Mouse (Mus musculus): ENCODE results near the gene Acly. TPM values are rescaled to one million over a fixed set of nuclear protein-coding genes. Genes with fewer than 3 reads are reported as not detected.

The Acly gene
- polyA plus RNA-seq (2012; rRNA removed), result 24.7 and 30.4 TPM in 2 replicates

DNA sequence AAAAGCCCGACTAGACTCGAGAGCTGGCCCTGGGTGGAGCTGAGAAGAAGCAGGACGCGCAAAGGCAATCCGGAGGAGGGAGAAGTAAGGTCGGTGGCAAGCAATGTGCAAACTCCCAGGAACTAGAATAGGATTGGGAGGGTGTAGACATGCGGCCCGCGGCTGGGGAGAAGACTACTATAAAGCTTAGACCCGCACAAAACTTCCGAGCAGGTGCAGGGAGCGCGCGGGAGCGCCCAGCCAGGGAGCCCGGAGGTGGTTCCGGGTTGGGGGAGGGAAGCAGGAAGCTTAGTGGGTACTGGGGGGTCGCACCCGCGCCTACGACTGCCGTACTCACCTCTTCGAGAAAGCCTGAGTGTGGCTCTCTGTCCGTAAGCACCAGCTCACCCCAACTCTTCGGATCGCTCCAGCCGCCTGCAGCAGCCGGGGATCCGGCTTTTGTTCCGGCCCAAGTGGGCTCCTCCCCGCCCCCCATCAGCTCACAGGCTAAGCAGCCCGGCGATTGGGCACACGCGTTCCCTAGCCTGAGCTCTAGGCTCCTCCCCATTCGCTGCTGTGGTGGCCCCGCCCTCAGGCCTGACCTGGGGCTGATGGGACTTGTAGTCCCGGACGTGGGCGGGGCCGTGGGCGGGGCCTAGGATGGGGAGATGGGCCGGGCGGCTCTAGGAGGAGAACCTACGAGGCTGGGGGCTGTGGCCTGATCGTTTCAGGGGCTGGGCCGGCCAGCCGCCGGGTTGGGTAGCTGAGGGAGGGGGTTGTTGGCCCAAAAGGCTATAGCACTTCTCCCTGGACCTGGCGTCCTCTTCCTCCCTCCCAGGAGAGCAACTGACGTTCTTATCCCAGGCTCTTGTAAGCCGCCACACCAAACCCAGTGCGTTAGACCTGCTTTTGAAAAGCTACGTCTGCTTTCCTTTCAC is at the start of gene Acly:
Gene Acly (minus strand): TSS at position 543 of the 917 bp plus-strand sequence.
- Histone ChIP-seq H3K27me3 (ENCODE audit: control insufficient read depth, insufficient read depth, low read length) (no peaks in the 10 kb centered on the region), H3K4me1 (ENCODE audit: control insufficient read depth, insufficient read depth, low read length) (peaks cover 18% of the 10 kb centered on the region), H3K27ac (ENCODE audit: control insufficient read depth, insufficient read depth, low read depth, low read length) (peak within 1 kb of the TSS; percentile 83), H3K4me3 (ENCODE audit: control insufficient read depth, low read depth, low read length) (peak within 1 kb of the TSS; percentile 96), H3K36me3 (ENCODE audit: control insufficient read depth, insufficient read depth, low read length) (no peaks in the 10 kb centered on the region)
- no peak for TF ChIP-seq CTCF (IDR thresholded peaks at IDR 0.05; ENCODE audit: control insufficient read depth, insufficient read depth, insufficient replicate concordance, low read depth, low read length)
- TF ChIP-seq POLR2A (IDR thresholded peaks at IDR 0.05; ENCODE audit: control insufficient read depth, low read depth, low read length), result peak; percentile 84

- no peaks in the 10 kb centered on the region for H3K27me3 ChIP-seq (ENCODE audit: control insufficient read depth, insufficient read depth, low read length)
- H3K27ac ChIP-seq (ENCODE audit: control insufficient read depth, insufficient read depth, low read depth, low read length), result no peak overlapping the region
- H3K36me3 ChIP-seq (ENCODE audit: control insufficient read depth, insufficient read depth, low read length), result no peaks in the 10 kb centered on the region
- TF ChIP-seq CTCF (IDR thresholded peaks at IDR 0.05; ENCODE audit: control insufficient read depth, insufficient read depth, insufficient replicate concordance, low read depth, low read length), result no peak
- TF ChIP-seq POLR2A (IDR thresholded peaks at IDR 0.05; ENCODE audit: control insufficient read depth, low read depth, low read length), result no peak
- H3K4me3 ChIP-seq (ENCODE audit: control insufficient read depth, low read depth, low read length), result no peak overlapping the region
- peaks cover 12% of the 10 kb centered on the region for H3K4me1 ChIP-seq (ENCODE audit: control insufficient read depth, insufficient read depth, low read length)
Measured at GRCm38 (mm10) chr11:100576256-100576655, 48.5 kb upstream of the Acly start.

GRCm38 (mm10) chr11:100575484-100575855 is 47.7 kb upstream of the Acly start:
- TF ChIP-seq CTCF (IDR thresholded peaks at IDR 0.05; ENCODE audit: control insufficient read depth, insufficient read depth, insufficient replicate concordance, low read depth, low read length) (no peak), POLR2A (IDR thresholded peaks at IDR 0.05; ENCODE audit: control insufficient read depth, low read depth, low read length) (no peak)
- no peaks in the 10 kb centered on the region for H3K36me3 ChIP-seq (ENCODE audit: control insufficient read depth, insufficient read depth, low read length)
- H3K27ac ChIP-seq (ENCODE audit: control insufficient read depth, insufficient read depth, low read depth, low read length), result no peak overlapping the region
- H3K4me1 ChIP-seq (ENCODE audit: control insufficient read depth, insufficient read depth, low read length), result peaks cover 12% of the 10 kb centered on the region
- no peaks in the 10 kb centered on the region for H3K27me3 ChIP-seq (ENCODE audit: control insufficient read depth, insufficient read depth, low read length)
- H3K4me3 ChIP-seq (ENCODE audit: control insufficient read depth, low read depth, low read length), result no peak overlapping the region

GRCm38 (mm10) chr11:100574708-100575483 is 47.1 kb upstream of the Acly start, which contains the start of gene Cnp:
Gene Cnp (plus strand): TSS chr11:100574904.
- peak within 1 kb of the TSS; percentile 25 for H3K27ac ChIP-seq (ENCODE audit: control insufficient read depth, insufficient read depth, low read depth, low read length)
- TF ChIP-seq POLR2A (IDR thresholded peaks at IDR 0.05; ENCODE audit: control insufficient read depth, low read depth, low read length) (no peak; the same call in 1 of the 2 replicates), CTCF (IDR thresholded peaks at IDR 0.05; ENCODE audit: control insufficient read depth, insufficient read depth, insufficient replicate concordance, low read depth, low read length) (no peak)
- H3K4me1 ChIP-seq (ENCODE audit: control insufficient read depth, insufficient read depth, low read length), result peaks cover 12% of the 10 kb centered on the region
- H3K4me3 ChIP-seq (ENCODE audit: control insufficient read depth, low read depth, low read length), result peak within 1 kb of the TSS; percentile 69
- no peaks in the 10 kb centered on the region for H3K27me3 ChIP-seq (ENCODE audit: control insufficient read depth, insufficient read depth, low read length)
- no peaks in the 10 kb centered on the region for H3K36me3 ChIP-seq (ENCODE audit: control insufficient read depth, insufficient read depth, low read length)

DNA sequence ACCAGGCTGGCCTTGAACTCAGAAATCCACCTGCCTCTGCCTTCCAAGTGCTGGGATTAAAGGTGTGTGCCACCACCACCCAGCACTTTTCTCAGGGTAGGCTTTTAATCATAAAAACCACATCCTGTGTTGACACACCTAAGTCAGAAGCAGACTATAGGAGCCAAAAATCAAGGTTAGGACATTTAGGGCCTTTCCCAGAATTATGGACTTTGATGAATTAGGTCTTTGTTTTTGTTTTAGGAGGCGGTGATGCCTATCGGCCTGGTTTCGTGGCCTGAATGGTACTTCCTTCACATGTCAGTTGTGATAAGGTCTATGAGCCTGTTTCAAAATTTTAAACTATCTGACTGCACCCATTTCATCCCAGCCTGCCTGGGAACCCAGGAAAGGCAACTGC is 46.4 kb upstream of the Acly start:
- Histone ChIP-seq H3K4me1 (ENCODE audit: control insufficient read depth, insufficient read depth, low read length) (peaks cover 12% of the 10 kb centered on the region), H3K36me3 (ENCODE audit: control insufficient read depth, insufficient read depth, low read length) (no peaks in the 10 kb centered on the region), H3K27me3 (ENCODE audit: control insufficient read depth, insufficient read depth, low read length) (no peaks in the 10 kb centered on the region), H3K27ac (ENCODE audit: control insufficient read depth, insufficient read depth, low read depth, low read length) (no peak overlapping the region), H3K4me3 (ENCODE audit: control insufficient read depth, low read depth, low read length) (no peak overlapping the region)
- no peak for TF ChIP-seq CTCF (IDR thresholded peaks at IDR 0.05; ENCODE audit: control insufficient read depth, insufficient read depth, insufficient replicate concordance, low read depth, low read length)
- TF ChIP-seq POLR2A (IDR thresholded peaks at IDR 0.05; ENCODE audit: control insufficient read depth, low read depth, low read length), result no peak

DNA sequence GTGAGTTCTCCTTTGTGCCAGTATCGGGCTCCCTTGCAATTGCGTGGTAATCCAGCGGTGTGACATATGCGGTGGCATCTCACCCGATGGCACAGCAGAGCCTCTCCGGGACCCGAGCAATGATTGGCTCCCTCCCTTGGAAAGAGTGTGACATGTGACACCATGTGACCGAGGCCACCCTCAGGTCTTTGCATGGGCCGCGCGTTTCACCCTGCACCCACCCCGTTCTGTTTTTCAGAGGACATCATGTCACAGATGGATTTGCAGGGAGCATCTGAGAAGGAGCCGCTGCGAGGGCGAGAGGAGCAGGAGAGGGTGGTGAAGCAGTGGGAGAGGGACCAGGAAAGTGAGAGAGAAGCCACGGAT is 43.4 kb upstream of the Acly start:
- no peak overlapping the region for H3K27ac ChIP-seq (ENCODE audit: control insufficient read depth, insufficient read depth, low read depth, low read length)
- TF ChIP-seq CTCF (IDR thresholded peaks at IDR 0.05; ENCODE audit: control insufficient read depth, insufficient read depth, insufficient replicate concordance, low read depth, low read length) (no peak), POLR2A (IDR thresholded peaks at IDR 0.05; ENCODE audit: control insufficient read depth, low read depth, low read length) (no peak)
- H3K4me1 ChIP-seq (ENCODE audit: control insufficient read depth, insufficient read depth, low read length), result peaks cover 12% of the 10 kb centered on the region
- H3K36me3 ChIP-seq (ENCODE audit: control insufficient read depth, insufficient read depth, low read length), result no peaks in the 10 kb centered on the region
- H3K4me3 ChIP-seq (ENCODE audit: control insufficient read depth, low read depth, low read length), result no peak overlapping the region
- no peaks in the 10 kb centered on the region for H3K27me3 ChIP-seq (ENCODE audit: control insufficient read depth, insufficient read depth, low read length)

All from testis, adult 2 months (tissue).